Mouse (Mus musculus): ENCODE results near the gene F11r. TPM values are rescaled to one million over a fixed set of nuclear protein-coding genes. Genes with fewer than 3 reads are reported as not detected.

The F11r gene
- polyA plus RNA-seq, 1 experiment from 2014 or later = 63.5 TPM

- Histone ChIP-seq H3K4me2 (no peak overlapping the region), H3K4me1 (replicated peaks) (peaks cover 14% of the 10 kb centered on the region), H3K27ac (no peak overlapping the region), H3K27me3 (peaks cover 7% of the 10 kb centered on the region; the same call in 1 of the 2 replicates), H3K36me3 (peaks cover 33% of the 10 kb centered on the region), H3K4me3 (no peak overlapping the region), H3K9me3 (replicated peaks) (no peaks in the 10 kb centered on the region), H3K9ac (no peak overlapping the region)
- no peak for ATAC-seq (replicated peaks; ENCODE audit: insufficient number of reproducible peaks, insufficient read depth, low FRiP score, low read depth)
- 80% methylated on average over 8 of the region's 8 CpGs for WGBS
Observed at GRCm38 (mm10) chr1:171413608-171414007, 23.7 kb upstream of the F11r start.

- no peak within 1 kb of the TSS for H3K4me3 ChIP-seq
- H3K9me3 ChIP-seq (replicated peaks) = no peaks in the 10 kb centered on the region
- WGBS = 88% methylated on average over 5 of the region's 5 CpGs
- peaks cover 4% of the 10 kb centered on the region for H3K4me1 ChIP-seq (replicated peaks)
- no peak for ATAC-seq (replicated peaks; ENCODE audit: insufficient number of reproducible peaks, insufficient read depth, low FRiP score, low read depth)
- no peaks in the 10 kb centered on the region for H3K27me3 ChIP-seq
- H3K27ac ChIP-seq = no peak within 1 kb of the TSS
- H3K9ac ChIP-seq = no peak within 1 kb of the TSS
- no peak within 1 kb of the TSS for H3K4me2 ChIP-seq
- H3K36me3 ChIP-seq = peaks cover 47% of the 10 kb centered on the region
Observed at GRCm38 (mm10) chr1:171418660-171419059, 18.7 kb upstream of the F11r start, which contains the start of gene Tstd1. Gene Tstd1, plus strand, starts transcription at chr1:171418872.

- Histone ChIP-seq H3K36me3 (peaks cover 47% of the 10 kb centered on the region), H3K4me1 (replicated peaks) (peaks cover 3% of the 10 kb centered on the region; the same call in 1 of the 2 replicates), H3K9ac (no peak overlapping the region), H3K27me3 (no peaks in the 10 kb centered on the region), H3K27ac (no peak overlapping the region), H3K9me3 (replicated peaks) (no peaks in the 10 kb centered on the region), H3K4me2 (no peak overlapping the region), H3K4me3 (no peak overlapping the region)
- WGBS = 74% methylated on average over 12 of the region's 12 CpGs
- ATAC-seq (replicated peaks; ENCODE audit: insufficient number of reproducible peaks, insufficient read depth, low FRiP score, low read depth) = no peak
Observed at GRCm38 (mm10) chr1:171419291-171419882, 17.9 kb upstream of the F11r start.

GRCm38 (mm10) chr1:171419905-171420304 is 17.4 kb upstream of the F11r start:
- no peak overlapping the region for H3K9ac ChIP-seq
- H3K4me3 ChIP-seq = no peak overlapping the region
- no peaks in the 10 kb centered on the region for H3K9me3 ChIP-seq (replicated peaks)
- H3K27me3 ChIP-seq = no peaks in the 10 kb centered on the region
- 81% methylated on average over 5 of the region's 5 CpGs for WGBS
- H3K4me2 ChIP-seq = no peak overlapping the region
- H3K4me1 ChIP-seq (replicated peaks) = peaks cover 9% of the 10 kb centered on the region
- peaks cover 47% of the 10 kb centered on the region for H3K36me3 ChIP-seq
- no peak for ATAC-seq (replicated peaks; ENCODE audit: insufficient number of reproducible peaks, insufficient read depth, low FRiP score, low read depth)
- no peak overlapping the region for H3K27ac ChIP-seq

- WGBS = 68% methylated on average over 8 of the region's 8 CpGs
- H3K4me1 ChIP-seq (replicated peaks) = peaks cover 14% of the 10 kb centered on the region
- no peak for ATAC-seq (replicated peaks; ENCODE audit: insufficient number of reproducible peaks, insufficient read depth, low FRiP score, low read depth)
- no peak overlapping the region for H3K4me2 ChIP-seq
- no peak overlapping the region for H3K27ac ChIP-seq
- no peak overlapping the region for H3K4me3 ChIP-seq
- peaks cover 23% of the 10 kb centered on the region for H3K36me3 ChIP-seq
- H3K27me3 ChIP-seq = no peaks in the 10 kb centered on the region
- no peaks in the 10 kb centered on the region for H3K9me3 ChIP-seq (replicated peaks)
- H3K9ac ChIP-seq = no peak overlapping the region
Observed at GRCm38 (mm10) chr1:171422504-171423095, 14.7 kb upstream of the F11r start.

- Histone ChIP-seq H3K36me3 (peaks cover 3% of the 10 kb centered on the region; the same call in 1 of the 2 replicates), H3K9ac (no peak overlapping the region), H3K4me2 (0 out of 2 replicates have a peak overlapping the region, but pooled peaks have one; percentile 22), H3K27me3 (no peaks in the 10 kb centered on the region), H3K4me3 (no peak overlapping the region), H3K4me1 (replicated peaks) (peaks cover 14% of the 10 kb centered on the region), H3K9me3 (replicated peaks) (no peaks in the 10 kb centered on the region), H3K27ac (peak overlapping the region; percentile 38)
- ATAC-seq (replicated peaks; ENCODE audit: insufficient number of reproducible peaks, insufficient read depth, low FRiP score, low read depth) = no peak
- 26% methylated on average over 5 of the region's 5 CpGs for WGBS
Observed at GRCm38 (mm10) chr1:171424638-171425037, 12.7 kb upstream of the F11r start.

GRCm38 (mm10) chr1:171425126-171425525 is 12.2 kb upstream of the F11r start:
- no peak for ATAC-seq (replicated peaks; ENCODE audit: insufficient number of reproducible peaks, insufficient read depth, low FRiP score, low read depth)
- H3K27ac ChIP-seq = peak overlapping the region; percentile 38
- WGBS = 16% methylated on average over 4 of the region's 4 CpGs

GRCm38 (mm10) chr1:171432158-171432557 is 5.2 kb upstream of the F11r start:
- Histone ChIP-seq H3K36me3 (no peaks in the 10 kb centered on the region), H3K9ac (no peak overlapping the region), H3K4me2 (no peak overlapping the region), H3K27ac (no peak overlapping the region), H3K4me1 (replicated peaks) (peaks cover 2% of the 10 kb centered on the region; the same call in 1 of the 2 replicates), H3K4me3 (no peak overlapping the region), H3K27me3 (no peaks in the 10 kb centered on the region), H3K9me3 (replicated peaks) (no peaks in the 10 kb centered on the region)
- no peak for ATAC-seq (replicated peaks; ENCODE audit: insufficient number of reproducible peaks, insufficient read depth, low FRiP score, low read depth)
- 76% methylated on average over 5 of the region's 5 CpGs for WGBS

More at GRCm38 (mm10) chr1:171425126-171425525, 12.2 kb upstream of the F11r start:
- Histone ChIP-seq H3K4me2 (0 out of 2 replicates have a peak overlapping the region, but pooled peaks have one; percentile 22), H3K9ac (no peak overlapping the region), H3K4me1 (replicated peaks) (peaks cover 14% of the 10 kb centered on the region), H3K27me3 (no peaks in the 10 kb centered on the region), H3K9me3 (replicated peaks) (no peaks in the 10 kb centered on the region), H3K36me3 (no peaks in the 10 kb centered on the region), H3K4me3 (no peak overlapping the region)

GRCm38 (mm10) chr1:171435288-171435814 is 2.0 kb upstream of the F11r start:
- H3K4me3 ChIP-seq = no peak overlapping the region
- H3K27me3 ChIP-seq = no peaks in the 10 kb centered on the region
- no peaks in the 10 kb centered on the region for H3K36me3 ChIP-seq
- no peak for ATAC-seq (replicated peaks; ENCODE audit: insufficient number of reproducible peaks, insufficient read depth, low FRiP score, low read depth)
- H3K9ac ChIP-seq = no peak overlapping the region
- WGBS = 45% methylated on average over 7 of the region's 7 CpGs
- H3K9me3 ChIP-seq (replicated peaks) = no peaks in the 10 kb centered on the region
- no peak overlapping the region for H3K27ac ChIP-seq
- no peak overlapping the region for H3K4me2 ChIP-seq
- H3K4me1 ChIP-seq (replicated peaks) = peaks cover 15% of the 10 kb centered on the region

GRCm38 (mm10) chr1:171435974-171436373 is 1.4 kb upstream of the F11r start:
- ATAC-seq (replicated peaks; ENCODE audit: insufficient number of reproducible peaks, insufficient read depth, low FRiP score, low read depth) = no peak
- WGBS = 64% methylated on average over 1 of the region's 1 CpGs

GRCm38 (mm10) chr1:171438014-171438670 is 807 bp downstream of the F11r start:
- Histone ChIP-seq H3K36me3 (no peaks in the 10 kb centered on the region), H3K27ac (peak overlapping the region; percentile 79), H3K4me2 (peak overlapping the region; percentile 77), H3K27me3 (no peaks in the 10 kb centered on the region), H3K9me3 (replicated peaks) (no peaks in the 10 kb centered on the region), H3K9ac (peak overlapping the region; percentile 67), H3K4me3 (peak overlapping the region; percentile 63), H3K4me1 (replicated peaks) (peaks cover 35% of the 10 kb centered on the region)
- ATAC-seq (replicated peaks; ENCODE audit: insufficient number of reproducible peaks, insufficient read depth, low FRiP score, low read depth) = no peak
- 2% methylated on average over 18 of the region's 18 CpGs for WGBS

More at GRCm38 (mm10) chr1:171435974-171436373, 1.4 kb upstream of the F11r start:
- no peaks in the 10 kb centered on the region for H3K27me3 ChIP-seq
- H3K27ac ChIP-seq = no peak overlapping the region
- no peaks in the 10 kb centered on the region for H3K9me3 ChIP-seq (replicated peaks)
- no peak overlapping the region for H3K4me2 ChIP-seq
- no peak overlapping the region for H3K9ac ChIP-seq
- no peak overlapping the region for H3K4me3 ChIP-seq
- H3K4me1 ChIP-seq (replicated peaks) = peaks cover 22% of the 10 kb centered on the region
- no peaks in the 10 kb centered on the region for H3K36me3 ChIP-seq
